Mouse (Mus musculus) ovary, postnatal 14 days (tissue): ENCODE results near the gene Irak3.

ENCODE experiments used
- DNase-seq: peaks from one replicate; pipeline ENCODE4 v3.0.0; 2022; ENCODE audit warnings: low spot score

Gene Irak3

GRCm38 (mm10) chr10:120097564-120097963 is 104.4 kb downstream of the Irak3 start:
- DNase-seq = no peak

- no peak for DNase-seq
Observed at GRCm38 (mm10) chr10:120095716-120096115, 106.2 kb downstream of the Irak3 start.

GRCm38 (mm10) chr10:120095136-120095535 is 106.8 kb downstream of the Irak3 start:
- no peak for DNase-seq

GRCm38 (mm10) chr10:120092548-120092947 is 109.4 kb downstream of the Irak3 start:
- DNase-seq = no peak
